Mouse (Mus musculus) heart, postnatal 0 days (tissue): Measurements from ENCODE around the gene Trit1.

Experiments used
- CTCF ChIP-seq: IDR thresholded peaks from 2 replicates; pipeline ENCODE4 v1.5.1; 2016; ENCODE audit warnings: antibody characterized with exemption, control low read depth, low read depth
- EP300 ChIP-seq: IDR thresholded peaks from 2 replicates; pipeline ENCODE4 v1.6.1; 2016; ENCODE audit warnings: antibody characterized with exemption, low read depth

DNA sequence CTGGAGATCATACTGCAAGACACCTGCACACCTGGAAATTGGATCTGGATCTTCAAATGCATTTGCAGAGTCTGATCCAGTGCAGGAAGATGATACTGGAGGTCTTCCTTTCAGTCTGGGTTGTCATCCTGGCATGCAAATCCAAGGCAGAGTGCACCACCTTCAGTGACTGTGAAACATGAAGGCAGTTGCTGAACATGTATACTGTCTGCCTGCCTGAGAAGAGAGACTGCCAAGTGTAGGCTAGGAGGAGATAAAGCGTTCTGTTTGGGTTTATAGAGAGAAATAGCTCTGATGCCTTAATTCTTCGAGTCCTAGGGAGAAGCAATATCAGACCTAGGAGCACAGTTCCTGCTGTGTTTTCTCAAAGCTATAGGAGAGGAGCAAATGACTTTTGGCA is 9.0 kb downstream of the Trit1 start:
- TF ChIP-seq CTCF, result no peak
- no peak for TF ChIP-seq EP300
